Mouse (Mus musculus) lung, embryonic 14.5 days (tissue): ENCODE measurements around the gene Hpcal1. TPM values are rescaled to one million over a fixed set of nuclear protein-coding genes. Genes with fewer than 3 reads are reported as not detected.

ENCODE experiments used
- ATAC-seq: fragments of 200-750 bp; cut with Nextera tagmentation; 2 replicates; pipeline ENCODE4 v1.8.0; 2017; ENCODE audit warnings: mild to moderate bottlenecking, moderate TSS enrichment, moderate library complexity; ENCODE audit not compliant: insufficient read depth
- DNase-seq: peaks from one replicate; pipeline ENCODE4 v3.0.0-alpha.2; 2015
- H3K27ac ChIP-seq: fragments of 300-500 bp; sonication (generic); 2 replicates; pipeline ENCODE4 v1.5.1; 2014; ENCODE audit warnings: low read depth, mild to moderate bottlenecking, moderate library complexity
- H3K27me3 ChIP-seq: fragments of 300-500 bp; sonication (generic); 2 replicates; pipeline ENCODE4 v1.6.1; 2014; ENCODE audit warnings: low read length, control low read depth; ENCODE audit not compliant: insufficient read depth
- H3K36me3 ChIP-seq: fragments of 300-500 bp; sonication (generic); 2 replicates; pipeline ENCODE4 v1.6.1; 2014; ENCODE audit warnings: control low read depth; ENCODE audit not compliant: insufficient read depth
- H3K4me1 ChIP-seq: fragments of 300-500 bp; sonication (generic); 2 replicates; pipeline ENCODE4 v1.6.1; 2014; ENCODE audit warnings: antibody characterized with exemption, control low read depth; ENCODE audit not compliant: insufficient read depth
- H3K4me2 ChIP-seq: fragments of 300-500 bp; sonication (generic); 2 replicates; pipeline ENCODE4 v1.6.1; 2014; ENCODE audit warnings: mild to moderate bottlenecking
- H3K4me3 ChIP-seq: fragments of 300-500 bp; sonication (generic); 2 replicates; pipeline ENCODE4 v1.5.1; 2014; ENCODE audit warnings: low read depth, low read length
- H3K9ac ChIP-seq: fragments of 300-500 bp; sonication (generic); 2 replicates; pipeline ENCODE4 v1.6.1; 2014
- H3K9me3 ChIP-seq: fragments of 300-500 bp; sonication (generic); 2 replicates; pipeline ENCODE4 v1.6.1; 2016; ENCODE audit warnings: low read depth, low read length, control low read depth
- CTCF ChIP-seq: IDR thresholded peaks from 2 replicates; pipeline ENCODE4 v1.5.1; 2016; ENCODE audit warnings: antibody characterized with exemption, low read depth
- WGBS: fragments of 180-500 bp; shearing (Covaris S2); extraction: QIAGEN DNeasy Blood & Tissue Kit; methylation state at CpG from one replicate; pipeline ENCODE4 v1.1.7; 2014; 5-methylcytosine and 5-hydroxymethylcytosine counted together
- polyA plus RNA-seq: library from polyadenylated mRNA; unstranded; fragments of >200 nt; fragmentation: Nextera tagmentation; extraction: Ambion mirVana; gene quantifications from 2 replicates; pipeline ENCODE4 v1.2.1, GENCODE M21; 2014

The Hpcal1 gene
- polyA plus RNA-seq, 1 experiment from 2014 or later, result 52.4 TPM

- Histone ChIP-seq H3K27me3 (no peaks in the 10 kb centered on the region), H3K4me1 (peaks cover 25% of the 10 kb centered on the region), H3K27ac (no peak overlapping the region), H3K4me2 (no peak overlapping the region), H3K9me3 (no peaks in the 10 kb centered on the region), H3K4me3 (no peak overlapping the region), H3K9ac (no peak overlapping the region), H3K36me3 (no peaks in the 10 kb centered on the region)
- WGBS, result 11% methylated on average over 4 of the region's 4 CpGs
- DNase-seq (peak; percentile 47), ATAC-seq (no peak; the same call in 1 of the 2 replicates)
- TF ChIP-seq CTCF, result no peak
These were observed 8.3 kb downstream of the Hpcal1 start for GRCm38 (mm10) chr12:17698934-17699333.

- ATAC-seq, result peak; percentile 43; the same call in 1 of the 2 replicates
These were observed 8.8 kb downstream of the Hpcal1 start for GRCm38 (mm10) chr12:17699480-17699879.

GRCm38 (mm10) chr12:17701131-17701720, 10.6 kb downstream of the Hpcal1 start:
- no peak overlapping the region for H3K27ac ChIP-seq

More at GRCm38 (mm10) chr12:17699480-17699879, 8.8 kb downstream of the Hpcal1 start:
- no peak overlapping the region for H3K4me2 ChIP-seq
- no peak for DNase-seq
- WGBS, result 70% methylated on average over 1 of the region's 1 CpGs
- no peak overlapping the region for H3K4me3 ChIP-seq
- peaks cover 25% of the 10 kb centered on the region for H3K4me1 ChIP-seq
- peak overlapping the region; percentile 24; the same call in 1 of the 2 replicates for H3K27ac ChIP-seq
- H3K9ac ChIP-seq, result no peak overlapping the region
- H3K36me3 ChIP-seq, result no peaks in the 10 kb centered on the region
- no peaks in the 10 kb centered on the region for H3K27me3 ChIP-seq
- H3K9me3 ChIP-seq, result no peaks in the 10 kb centered on the region
- TF ChIP-seq CTCF, result no peak

GRCm38 (mm10) chr12:17701795-17702194, 11.1 kb downstream of the Hpcal1 start:
- H3K36me3 ChIP-seq, result no peaks in the 10 kb centered on the region
- H3K4me2 ChIP-seq, result no peak overlapping the region
- ATAC-seq (no peak), DNase-seq (peak; percentile 22)
- WGBS, result 24% methylated on average over 2 of the region's 2 CpGs
- H3K27me3 ChIP-seq, result no peaks in the 10 kb centered on the region
- peak overlapping the region; percentile 3; the same call in 1 of the 2 replicates for H3K27ac ChIP-seq
- no peaks in the 10 kb centered on the region for H3K9me3 ChIP-seq
- H3K4me3 ChIP-seq, result no peak overlapping the region
- TF ChIP-seq CTCF, result no peak
- H3K4me1 ChIP-seq, result peaks cover 25% of the 10 kb centered on the region
- no peak overlapping the region for H3K9ac ChIP-seq

More at GRCm38 (mm10) chr12:17701131-17701720, 10.6 kb downstream of the Hpcal1 start:
- Histone ChIP-seq H3K9me3 (no peaks in the 10 kb centered on the region), H3K4me2 (no peak overlapping the region), H3K36me3 (no peaks in the 10 kb centered on the region), H3K4me3 (no peak overlapping the region), H3K4me1 (peaks cover 25% of the 10 kb centered on the region), H3K9ac (no peak overlapping the region), H3K27me3 (no peaks in the 10 kb centered on the region)
- WGBS, result 56% methylated on average over 5 of the region's 5 CpGs
- ATAC-seq, result no peak
- DNase-seq, result no peak
- TF ChIP-seq CTCF, result no peak

- Histone ChIP-seq H3K9ac (no peak overlapping the region), H3K4me1 (peaks cover 25% of the 10 kb centered on the region), H3K27ac (peak overlapping the region; percentile 3; the same call in 1 of the 2 replicates), H3K4me2 (no peak overlapping the region), H3K9me3 (no peaks in the 10 kb centered on the region), H3K27me3 (no peaks in the 10 kb centered on the region), H3K36me3 (no peaks in the 10 kb centered on the region), H3K4me3 (no peak overlapping the region)
- WGBS, result 46% methylated on average over 9 of the region's 9 CpGs
- no peak for ATAC-seq
- DNase-seq, result peak; percentile 42
- no peak for TF ChIP-seq CTCF
These were observed 11.7 kb downstream of the Hpcal1 start for GRCm38 (mm10) chr12:17702257-17702943.

- WGBS, result 72% methylated on average over 6 of the region's 6 CpGs
- Histone ChIP-seq H3K27me3 (no peaks in the 10 kb centered on the region), H3K4me1 (peaks cover 25% of the 10 kb centered on the region), H3K4me3 (no peak overlapping the region), H3K9ac (no peak overlapping the region), H3K27ac (no peak overlapping the region), H3K4me2 (no peak overlapping the region), H3K9me3 (no peaks in the 10 kb centered on the region), H3K36me3 (no peaks in the 10 kb centered on the region)
- DNase-seq, result no peak
- ATAC-seq, result no peak
- TF ChIP-seq CTCF, result no peak
These were observed 12.3 kb downstream of the Hpcal1 start for GRCm38 (mm10) chr12:17702944-17703335.

GRCm38 (mm10) chr12:17703866-17704265, 13.2 kb downstream of the Hpcal1 start:
- H3K4me2 ChIP-seq, result no peak overlapping the region
- DNase-seq, result no peak
- no peaks in the 10 kb centered on the region for H3K27me3 ChIP-seq
- no peak for TF ChIP-seq CTCF
- no peak for ATAC-seq
- H3K9ac ChIP-seq, result no peak overlapping the region
- 92% methylated on average over 3 of the region's 3 CpGs for whole genome bisulfite sequencing
- no peak overlapping the region for H3K27ac ChIP-seq
- H3K9me3 ChIP-seq, result no peaks in the 10 kb centered on the region
- peaks cover 22% of the 10 kb centered on the region for H3K4me1 ChIP-seq
- no peaks in the 10 kb centered on the region for H3K36me3 ChIP-seq
- no peak overlapping the region for H3K4me3 ChIP-seq
